Mouse (Mus musculus): ENCODE results near the gene Nek5. TPM values are rescaled to one million over a fixed set of nuclear protein-coding genes. Genes with fewer than 3 reads are reported as not detected.

Nek5 gene
- total and polyA plus RNA-seq, 3 experiments: 0.04 TPM; not detected in 2

- Histone ChIP-seq H3K27me3 (ENCODE audit: control insufficient read depth in 1 of 2, insufficient read depth in 2 of 2, low read length in 2 of 2) (no peaks in the 10 kb centered on the region), H3K9ac (ENCODE audit: control insufficient read depth, low read depth, low read length, poor library complexity, severe bottlenecking) (peak overlapping the region; percentile 77), H3K4me3 (ENCODE audit: control insufficient read depth in 1 of 2, insufficient read depth in 1 of 2, low read depth in 2 of 2, low read length in 2 of 2) (peak overlapping the region; percentile 90 to 92), H3K79me2 (ENCODE audit: control insufficient read depth, insufficient read depth, low read length, poor library complexity) (peaks cover 70% of the 10 kb centered on the region), H3K27ac (ENCODE audit: control insufficient read depth, low read depth, low read length) (peak overlapping the region; percentile 99), H3K36me3 (ENCODE audit: control insufficient read depth in 1 of 2, insufficient read depth in 2 of 2, low read length in 2 of 2) (peaks cover 5 to 43% of the 10 kb centered on the region in 2 experiments), H3K9me3 (replicated peaks; ENCODE audit: insufficient read depth, low read length) (no peaks in the 10 kb centered on the region), H3K4me1 (ENCODE audit: control insufficient read depth in 1 of 2, insufficient read depth in 2 of 2, low read length in 2 of 2) (peaks cover 13 to 31% of the 10 kb centered on the region in 2 experiments)
- DNase-seq (ENCODE audit: low read depth, low spot score): peak; percentile 56
- TF ChIP-seq GABPA (IDR thresholded peaks at IDR 0.05; ENCODE audit: low read depth, low read length) (no peak), CHD1 (IDR thresholded peaks at IDR 0.05; ENCODE audit: low read depth, low read length) (peak; percentile 85), MAX (IDR thresholded peaks at IDR 0.05; ENCODE audit: low read length) (peak; percentile 49; the same call in 1 of the 2 replicates), MYC (IDR thresholded peaks at IDR 0.05; ENCODE audit: low read depth, low read length) (peak; percentile 32; the same call in 1 of the 2 replicates), ZMIZ1 (IDR thresholded peaks at IDR 0.05; ENCODE audit: low read depth, low read length) (no peak), SIN3A (IDR thresholded peaks at IDR 0.05; ENCODE audit: low read length) (peak; percentile 59; the same call in 1 of the 2 replicates)
Observed at GRCm38 (mm10) chr8:22059153-22059738, 65.6 kb downstream of the Nek5 start.

GRCm38 (mm10) chr8:22058368-22058767 lies 66.5 kb downstream of the Nek5 start:
- Histone ChIP-seq H3K27ac (ENCODE audit: control insufficient read depth, low read depth, low read length) (peak overlapping the region; percentile 99), H3K9me3 (replicated peaks; ENCODE audit: insufficient read depth, low read length) (no peaks in the 10 kb centered on the region), H3K27me3 (ENCODE audit: control insufficient read depth in 1 of 2, insufficient read depth in 2 of 2, low read length in 2 of 2) (no peaks in the 10 kb centered on the region), H3K4me3 (ENCODE audit: control insufficient read depth in 1 of 2, insufficient read depth in 1 of 2, low read depth in 2 of 2, low read length in 2 of 2) (peak overlapping the region; percentile 90 to 92), H3K36me3 (ENCODE audit: control insufficient read depth in 1 of 2, insufficient read depth in 2 of 2, low read length in 2 of 2) (peaks cover 0 to 46% of the 10 kb centered on the region in 2 experiments; a peak in 3 of 4 replicates), H3K9ac (ENCODE audit: control insufficient read depth, low read depth, low read length, poor library complexity, severe bottlenecking) (peak overlapping the region; percentile 77), H3K4me1 (ENCODE audit: control insufficient read depth in 1 of 2, insufficient read depth in 2 of 2, low read length in 2 of 2) (peaks cover 14 to 36% of the 10 kb centered on the region in 2 experiments), H3K79me2 (ENCODE audit: control insufficient read depth, insufficient read depth, low read length, poor library complexity) (peaks cover 76% of the 10 kb centered on the region)
- DNase-seq (ENCODE audit: low read depth, low spot score): peak; percentile 75
- TF ChIP-seq POLR2A (IDR thresholded peaks at IDR 0.05; ENCODE audit: control insufficient read depth in 1 of 2, insufficient read depth in 1 of 2, low read depth in 1 of 2, low read length in 2 of 2, poor library complexity in 1 of 2): peak in 1 of 2 experiments; percentile 81; a peak in 2 of 4 replicates
- peak; percentile 35; the same call in 1 of the 2 replicates for TF ChIP-seq MAZ (IDR thresholded peaks at IDR 0.05; ENCODE audit: low read depth, low read length)
- TF ChIP-seq JUND (IDR thresholded peaks at IDR 0.05; ENCODE audit: low read depth, low read length): no peak
- peak; percentile 54; the same call in 1 of the 2 replicates for TF ChIP-seq NELFE (IDR thresholded peaks at IDR 0.05; ENCODE audit: low read depth, low read length)
- peak; percentile 90 for TF ChIP-seq GATA1 (IDR thresholded peaks at IDR 0.05; ENCODE audit: low read depth, low read length)
- TF ChIP-seq POLR2AphosphoS2 (IDR thresholded peaks at IDR 0.05; ENCODE audit: low read length): 0 out of 2 replicates have a peak, but pooled peaks have one; percentile 17
- TF ChIP-seq TBP (IDR thresholded peaks at IDR 0.05; ENCODE audit: low read depth, low read length): peak; percentile 90
- no peak for TF ChIP-seq GABPA (IDR thresholded peaks at IDR 0.05; ENCODE audit: low read depth, low read length)
- peak; percentile 35; the same call in 1 of the 2 replicates for TF ChIP-seq MAX (IDR thresholded peaks at IDR 0.05; ENCODE audit: low read length)
- peak; percentile 86 for TF ChIP-seq TCF12 (IDR thresholded peaks at IDR 0.05; ENCODE audit: low read depth, low read length)
- TF ChIP-seq BHLHE40 (IDR thresholded peaks at IDR 0.05; ENCODE audit: borderline replicate concordance, low read depth, low read length): no peak
- TF ChIP-seq ETS1 (IDR thresholded peaks at IDR 0.05; ENCODE audit: low read depth, low read length): peak; percentile 76
- TF ChIP-seq HCFC1 (IDR thresholded peaks at IDR 0.05; ENCODE audit: low read depth, low read length): 0 out of 2 replicates have a peak, but pooled peaks have one; percentile 22
- TF ChIP-seq SIN3A (IDR thresholded peaks at IDR 0.05; ENCODE audit: low read length): peak; percentile 91
- TF ChIP-seq MYC (IDR thresholded peaks at IDR 0.05; ENCODE audit: low read depth, low read length): peak; percentile 71
- TF ChIP-seq MYB (IDR thresholded peaks at IDR 0.05; ENCODE audit: low read depth, low read length): peak; percentile 96
- no peak for TF ChIP-seq SMC3 (IDR thresholded peaks at IDR 0.05; ENCODE audit: low read depth, low read length)
- no peak for TF ChIP-seq CHD2 (IDR thresholded peaks at IDR 0.05; ENCODE audit: low read length)
- peak; percentile 68 for TF ChIP-seq ZMIZ1 (IDR thresholded peaks at IDR 0.05; ENCODE audit: low read depth, low read length)
- TF ChIP-seq EP300 (IDR thresholded peaks at IDR 0.05; ENCODE audit: low read depth in 1 of 2, low read length in 2 of 2): peak; percentile 92 to 97
- peak; percentile 52 for TF ChIP-seq TAL1 (IDR thresholded peaks at IDR 0.05; ENCODE audit: low read length)
- TF ChIP-seq MXI1 (IDR thresholded peaks at IDR 0.05; ENCODE audit: low read depth, low read length): no peak

Data from MEL (cell line).